Mouse (Mus musculus) hematopoietic stem cell, adult 5-6 weeks (primary cell): ENCODE data around the gene Trpc7. TPM values are rescaled to one million over a fixed set of nuclear protein-coding genes. Genes with fewer than 3 reads are reported as not detected.

Experiments used
- ATAC-seq, 2 experiments: fragments of 125-278 bp in 1 of 2; replicated peaks in 1 of 2; 2 replicates each; pipeline ENCODE4 v1.8.0; 2016 to 2017; ENCODE audit warnings: inconsistent platforms in 2 of 2, mild to moderate bottlenecking in 2 of 2, moderate number of reproducible peaks in 2 of 2, low read depth in 1 of 2, moderate TSS enrichment in 1 of 2; ENCODE audit not compliant: low FRiP score in 2 of 2, poor library complexity in 2 of 2, severe bottlenecking in 2 of 2, insufficient read depth in 1 of 2, low TSS enrichment in 1 of 2
- total RNA-seq: library from RNA; stranded (forward); fragments of 172-1452, 232-1000 nt; gene quantifications from 2 replicates; pipeline ENCODE4 v1.2.3, GENCODE M21; 2017

Trpc7 gene
- total RNA-seq, 1 experiment from 2014 or later: not detected

GRCm38 (mm10) chr13:56805131-56805530, 90.7 kb downstream of the Trpc7 start:
- ATAC-seq: no peak

- ATAC-seq: no peak
Observed at GRCm38 (mm10) chr13:56797459-56797858, 98.3 kb downstream of the Trpc7 start.

GRCm38 (mm10) chr13:56795501-56795900, 100.3 kb downstream of the Trpc7 start:
- ATAC-seq: no peak

- no peak for ATAC-seq
Observed at GRCm38 (mm10) chr13:56794441-56794840, 101.4 kb downstream of the Trpc7 start.

GRCm38 (mm10) chr13:56792844-56793243, 102.9 kb downstream of the Trpc7 start:
- no peak for ATAC-seq

GRCm38 (mm10) chr13:56790683-56791082, 105.1 kb downstream of the Trpc7 start:
- ATAC-seq: no peak

GRCm38 (mm10) chr13:56782621-56783020, 113.2 kb downstream of the Trpc7 start:
- no peak for ATAC-seq

GRCm38 (mm10) chr13:56781697-56782096, 114.1 kb downstream of the Trpc7 start:
- no peak for ATAC-seq

- no peak for ATAC-seq
Observed at GRCm38 (mm10) chr13:56780746-56781469, 114.9 kb downstream of the Trpc7 start.

- ATAC-seq: peak; percentile 92 to 99
Observed at GRCm38 (mm10) chr13:56774304-56774703, 121.5 kb downstream of the Trpc7 start.

- ATAC-seq: no peak
Observed at GRCm38 (mm10) chr13:56773262-56773870, 122.4 kb downstream of the Trpc7 start.

- ATAC-seq: no peak
Observed at GRCm38 (mm10) chr13:56772592-56772991, 123.2 kb downstream of the Trpc7 start.

- ATAC-seq: no peak
Observed at GRCm38 (mm10) chr13:56770786-56771185, 125.0 kb downstream of the Trpc7 start.

GRCm38 (mm10) chr13:56770136-56770578, 125.6 kb downstream of the Trpc7 start:
- ATAC-seq: no peak

- no peak for ATAC-seq
Observed at GRCm38 (mm10) chr13:56769431-56769830, 126.4 kb downstream of the Trpc7 start.

- no peak for ATAC-seq
Observed at GRCm38 (mm10) chr13:56766211-56766610, 129.6 kb downstream of the Trpc7 start.

GRCm38 (mm10) chr13:56765284-56766032, 130.3 kb downstream of the Trpc7 start:
- ATAC-seq: peak; percentile 42 to 60; a peak in 2 of 4 replicates
